Mouse (Mus musculus) brain, embryonic 14.5 days (tissue): ENCODE data around the gene Lrp2bp.

ENCODE experiments used
- CTCF ChIP-seq: fragments of 200-500 bp; IDR thresholded peaks from 2 replicates; pipeline ENCODE4 v1.5.1; 2012; ENCODE audit warnings: inconsistent platforms, mild to moderate bottlenecking, moderate library complexity, borderline replicate concordance; ENCODE audit not compliant: insufficient read depth, insufficient read length; ENCODE audit errors: extremely low read depth
- POLR2A ChIP-seq: fragments of 200-500 bp; IDR thresholded peaks from 2 replicates; pipeline ENCODE4 v1.6.1; 2012; ENCODE audit warnings: mild to moderate bottlenecking, inconsistent platforms, borderline replicate concordance; ENCODE audit not compliant: poor library complexity, insufficient read depth, insufficient read length, severe bottlenecking; ENCODE audit errors: extremely low read depth

- no peak for TF ChIP-seq CTCF
- TF ChIP-seq POLR2A: no peak
These were observed 41.2 kb downstream of the Lrp2bp start for GRCm38 (mm10) chr8:46040260-46040659.
